Mouse (Mus musculus): Measurements from ENCODE around the gene Selenom. TPM values are rescaled to one million over a fixed set of nuclear protein-coding genes. Genes with fewer than 3 reads are reported as not detected.
A peak's percentile ranks its signal among the peaks of the same experiment; 100 is the strongest.

Gene Selenom
- total and polyA plus RNA-seq, 3 experiments, result 4.1 to 33.0 (median 7.1) TPM

DNA sequence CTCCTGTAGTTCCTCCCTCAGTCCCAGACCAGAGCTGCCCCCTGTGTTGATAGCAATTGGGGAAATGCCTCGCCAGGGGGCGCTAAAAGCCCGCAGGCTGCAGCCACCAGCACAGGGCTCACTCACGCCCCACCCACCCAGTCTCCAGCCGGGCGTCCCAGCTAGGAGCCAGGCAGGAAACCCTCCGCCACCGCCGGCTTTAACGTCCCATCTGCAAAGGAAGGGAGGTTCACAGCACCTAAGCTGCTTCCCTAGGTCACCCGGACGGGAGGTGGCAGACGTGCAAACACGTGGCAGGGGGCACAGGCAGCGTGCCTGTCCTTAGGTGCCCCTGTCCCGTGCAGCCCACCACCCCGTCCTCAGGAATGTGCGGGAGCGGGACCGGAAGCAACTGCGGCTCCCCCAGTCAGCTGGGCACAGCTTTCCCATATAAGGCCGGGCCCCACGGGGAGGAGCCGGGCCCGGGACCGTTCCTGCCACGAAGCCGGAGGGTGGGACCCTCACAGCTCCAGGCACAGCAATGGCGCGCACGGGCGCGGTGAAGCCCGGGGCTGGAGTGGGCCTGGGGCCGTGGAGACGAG lies 21.0 kb downstream of the Selenom start (continued):
- TF ChIP-seq IRF4 (IDR thresholded peaks at IDR 0.05; ENCODE audit: low read depth, low read length) (peak; percentile 46; the same call in 1 of the 2 replicates), CTCF (conservative IDR thresholded peaks at IDR 0.05 in 1 of 2, IDR thresholded peaks at IDR 0.05 in 1 of 2; ENCODE audit: low read depth in 2 of 2, low read length in 2 of 2) (peak; percentile 71 to 97), ZMIZ1 (IDR thresholded peaks at IDR 0.05; ENCODE audit: low read depth, low read length) (no peak)

DNA sequence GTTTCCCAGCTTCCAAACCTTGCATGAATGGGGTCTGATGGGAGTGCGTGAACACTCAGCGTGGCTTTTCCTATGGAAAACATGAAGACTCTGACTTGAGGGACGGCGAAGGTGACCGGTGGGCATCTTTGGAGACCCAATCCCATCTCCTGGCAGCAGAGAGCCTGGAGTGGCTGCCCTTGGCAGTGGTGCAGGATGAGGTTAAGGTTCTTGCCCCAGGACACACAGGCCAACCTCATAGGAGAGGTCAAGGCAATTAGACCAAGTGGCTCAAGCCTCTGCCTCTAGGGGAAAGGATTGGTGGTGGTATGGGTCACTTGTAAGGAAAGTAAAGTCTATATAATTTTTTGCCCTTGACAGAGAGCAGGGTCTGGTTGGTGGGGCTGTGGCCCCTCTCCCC lies 21.6 kb downstream of the Selenom start:
- in situ Hi-C loops (cut with MboI; ENCODE audit: low pct_ligation_motif_present, low pct_unique_long_range_greater_than_20kb, low sequenced_read_pairs), result loop anchor here (25.0 kb wide), 1 partner anchor 376 kb away; the partner anchor contains the start of gene Slc35e4
- no peak for TF ChIP-seq MAX (IDR thresholded peaks at IDR 0.05; ENCODE audit: low read length)
- no peak for TF ChIP-seq USF2 (conservative IDR thresholded peaks at IDR 0.05; ENCODE audit: low read depth, low read length)
- no peak for TF ChIP-seq CHD2 (IDR thresholded peaks at IDR 0.05; ENCODE audit: low read length)
- TF ChIP-seq POLR2AphosphoS2 (IDR thresholded peaks at IDR 0.05; ENCODE audit: low read depth, low read length), result no peak
- TF ChIP-seq MAFK (IDR thresholded peaks at IDR 0.05; ENCODE audit: insufficient replicate concordance, low read length), result no peak
- no peak for TF ChIP-seq JUND (conservative IDR thresholded peaks at IDR 0.05; ENCODE audit: low read depth, low read length)
- TF ChIP-seq GABPA (IDR thresholded peaks at IDR 0.05; ENCODE audit: insufficient replicate concordance, low read depth, low read length), result no peak
- no peak for TF ChIP-seq CHD1 (IDR thresholded peaks at IDR 0.05; ENCODE audit: low read depth, low read length)
- no peak for TF ChIP-seq EP300 (IDR thresholded peaks at IDR 0.05; ENCODE audit: low read length)
- Histone ChIP-seq H3K9me3 (replicated peaks; ENCODE audit: low read length) (no peaks in the 10 kb centered on the region), H3K9ac (ENCODE audit: insufficient read depth, low read depth) (no peak overlapping the region), H3K4me2 (ENCODE audit: insufficient read depth, low read depth, poor library complexity, severe bottlenecking) (no peak overlapping the region), H3K27ac (ENCODE audit: insufficient read depth, low read depth) (no peak overlapping the region), H3K27me3 (replicated peaks) (no peaks in the 10 kb centered on the region), H3K36me3 (replicated peaks in 1 of 2; ENCODE audit: control insufficient read depth in 1 of 2, insufficient read depth in 1 of 2, low read length in 1 of 2) (peaks cover 0 to 13% of the 10 kb centered on the region in 2 experiments), H3K4me1 (ENCODE audit: control insufficient read depth in 1 of 2, insufficient read depth in 2 of 2) (peaks cover 6 to 56% of the 10 kb centered on the region in 2 experiments), H3K4me3 (replicated peaks in 1 of 3; ENCODE audit: low read depth in 2 of 3, low read length in 2 of 3, poor library complexity in 1 of 3) (no peak overlapping the region), H3K79me2 (replicated peaks; ENCODE audit: control insufficient read depth, extremely low read depth, insufficient read depth, poor library complexity, severe bottlenecking) (no peaks in the 10 kb centered on the region)
- no peak for DNase-seq (ENCODE audit: extremely low read depth)
- dilution Hi-C loops (cut with MboI; ENCODE audit: extremely low pct_ligation_motif_present, extremely low pct_unique_long_range_greater_than_20kb, low sequenced_read_pairs), result no loop called here

DNA sequence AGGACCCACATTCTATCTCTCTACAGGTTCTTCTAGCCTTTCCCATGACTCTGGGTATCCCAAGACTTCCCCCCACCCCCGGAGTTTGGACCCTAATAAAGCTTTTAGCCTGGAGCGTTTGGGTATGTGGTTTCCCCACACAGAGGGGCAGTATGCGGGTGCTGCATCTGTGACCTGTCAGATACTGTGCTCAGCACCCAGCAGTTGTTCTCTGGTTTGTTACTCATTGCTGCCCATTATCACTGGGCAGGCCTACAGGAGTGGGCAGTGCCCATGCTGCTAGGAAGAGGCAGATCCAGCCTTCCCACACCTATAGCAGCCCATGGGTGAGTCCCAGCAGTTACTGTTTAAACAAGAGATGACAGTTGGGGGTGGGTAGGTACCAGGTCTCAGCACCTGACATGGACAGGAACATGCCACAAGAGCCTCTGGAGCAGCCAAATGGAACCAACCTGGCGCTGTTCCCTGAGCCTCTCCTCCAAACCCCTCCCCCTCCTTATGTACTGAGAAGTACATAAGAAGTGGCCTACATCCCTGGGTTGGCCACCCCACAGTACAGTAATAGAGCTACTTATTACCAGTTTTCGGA lies 22.4 kb downstream of the Selenom start:
- no peaks in the 10 kb centered on the region for H3K27me3 ChIP-seq (replicated peaks)
- DNase-seq (ENCODE audit: extremely low read depth), result no peak
- H3K36me3 ChIP-seq (replicated peaks in 1 of 2; ENCODE audit: control insufficient read depth in 1 of 2, insufficient read depth in 1 of 2, low read length in 1 of 2), result peaks cover 0 to 11% of the 10 kb centered on the region in 2 experiments
- no peak overlapping the region for H3K4me3 ChIP-seq (replicated peaks in 1 of 3; ENCODE audit: low read depth in 2 of 3, low read length in 2 of 3, poor library complexity in 1 of 3)
- no peaks in the 10 kb centered on the region for H3K79me2 ChIP-seq (replicated peaks; ENCODE audit: control insufficient read depth, extremely low read depth, insufficient read depth, poor library complexity, severe bottlenecking)
- H3K4me2 ChIP-seq (ENCODE audit: insufficient read depth, low read depth, poor library complexity, severe bottlenecking), result no peak overlapping the region
- TF ChIP-seq KAT2A (IDR thresholded peaks at IDR 0.05; ENCODE audit: insufficient replicate concordance, low read length) (no peak), POLR2A (IDR thresholded peaks at IDR 0.05; ENCODE audit: low read depth, low read length) (no peak), ELF1 (IDR thresholded peaks at IDR 0.05; ENCODE audit: low read depth, low read length) (no peak), MXI1 (IDR thresholded peaks at IDR 0.05; ENCODE audit: low read depth, low read length) (no peak), MEF2A (IDR thresholded peaks at IDR 0.05; ENCODE audit: borderline replicate concordance, low read depth, low read length) (no peak), MAFK (IDR thresholded peaks at IDR 0.05; ENCODE audit: insufficient replicate concordance, low read length) (no peak), ZC3H11A (IDR thresholded peaks at IDR 0.05; ENCODE audit: low read depth, low read length) (no peak), E2F4 (IDR thresholded peaks at IDR 0.05; ENCODE audit: insufficient replicate concordance, low read depth, low read length) (no peak), JUND (conservative IDR thresholded peaks at IDR 0.05; ENCODE audit: low read depth, low read length) (no peak), IRF4 (IDR thresholded peaks at IDR 0.05; ENCODE audit: low read depth, low read length) (no peak), CHD2 (IDR thresholded peaks at IDR 0.05; ENCODE audit: low read length) (no peak), PAX5 (IDR thresholded peaks at IDR 0.05; ENCODE audit: low read length) (no peak), TCF12 (IDR thresholded peaks at IDR 0.05; ENCODE audit: low read depth, low read length) (no peak), ZKSCAN1 (IDR thresholded peaks at IDR 0.05; ENCODE audit: borderline replicate concordance, low read depth, low read length) (no peak), EP300 (IDR thresholded peaks at IDR 0.05; ENCODE audit: low read length) (no peak), MYC (IDR thresholded peaks at IDR 0.05; ENCODE audit: low read depth, low read length) (no peak), POLR2AphosphoS2 (IDR thresholded peaks at IDR 0.05; ENCODE audit: low read depth, low read length) (no peak), USF2 (conservative IDR thresholded peaks at IDR 0.05; ENCODE audit: low read depth, low read length) (no peak)
- H3K9me3 ChIP-seq (replicated peaks; ENCODE audit: low read length), result no peaks in the 10 kb centered on the region
- in situ Hi-C loops (cut with MboI; ENCODE audit: low pct_ligation_motif_present, low pct_unique_long_range_greater_than_20kb, low sequenced_read_pairs), result loop anchor here (25.0 kb wide), 1 partner anchor 375 kb away; the partner anchor contains the start of gene Slc35e4
- no peak overlapping the region for H3K27ac ChIP-seq (ENCODE audit: insufficient read depth, low read depth)
- peaks cover 6 to 51% of the 10 kb centered on the region in 2 experiments for H3K4me1 ChIP-seq (ENCODE audit: control insufficient read depth in 1 of 2, insufficient read depth in 2 of 2)
- H3K9ac ChIP-seq (ENCODE audit: insufficient read depth, low read depth), result no peak overlapping the region
- dilution Hi-C loops (cut with MboI; ENCODE audit: extremely low pct_ligation_motif_present, extremely low pct_unique_long_range_greater_than_20kb, low sequenced_read_pairs), result no loop called here

All from CH12.LX (cell line).